Mouse (Mus musculus) midbrain, embryonic 16.5 days (tissue): Measurements from ENCODE around the gene Mindy4b-ps. TPM values are rescaled to one million over a fixed set of nuclear protein-coding genes. Genes with fewer than 3 reads are reported as not detected.

ENCODE experiments used
- ATAC-seq: fragments of 200-750 bp; cut with Nextera tagmentation; 2 replicates; pipeline ENCODE4 v1.8.0; 2017; ENCODE audit warnings: moderate TSS enrichment
- H3K27ac ChIP-seq: fragments of 300-500 bp; sonication (generic); 2 replicates; pipeline ENCODE4 v1.5.1; 2014; ENCODE audit warnings: mild to moderate bottlenecking, low read length, mixed read lengths
- H3K27me3 ChIP-seq: fragments of 300-500 bp; sonication (generic); 2 replicates; pipeline ENCODE4 v1.6.1; 2014; ENCODE audit warnings: low read depth, low read length, mixed read lengths; ENCODE audit not compliant: control insufficient read depth, insufficient read depth
- H3K36me3 ChIP-seq: fragments of 300-500 bp; sonication (generic); 2 replicates; pipeline ENCODE4 v1.6.1; 2014; ENCODE audit warnings: mild to moderate bottlenecking, low read length, moderate library complexity, mixed read lengths; ENCODE audit not compliant: control insufficient read depth, insufficient read depth
- H3K4me1 ChIP-seq: fragments of 300-500 bp; sonication (generic); 2 replicates; pipeline ENCODE4 v1.6.1; 2014; ENCODE audit warnings: mild to moderate bottlenecking, low read length, mixed read lengths; ENCODE audit not compliant: control insufficient read depth, insufficient read depth
- H3K4me2 ChIP-seq: fragments of 300-500 bp; sonication (generic); 2 replicates; pipeline ENCODE4 v1.6.1; 2014; ENCODE audit warnings: mild to moderate bottlenecking, low read length, mixed read lengths
- H3K4me3 ChIP-seq: fragments of 300-500 bp; sonication (generic); 2 replicates; pipeline ENCODE4 v1.5.1; 2014; ENCODE audit warnings: low read depth, mild to moderate bottlenecking, low read length, moderate library complexity, mixed read lengths
- H3K9ac ChIP-seq: fragments of 300-500 bp; sonication (generic); 2 replicates; pipeline ENCODE4 v1.6.1; 2014; ENCODE audit warnings: low read depth, low read length, mixed read lengths
- H3K9me3 ChIP-seq: fragments of 300-500 bp; sonication (generic); replicated peaks from 2 replicates; pipeline ENCODE4 v1.6.1; 2014; ENCODE audit warnings: mild to moderate bottlenecking, low read length, mixed read lengths; ENCODE audit not compliant: control insufficient read depth, poor library complexity, severe bottlenecking
- WGBS: fragments of 180-500 bp; shearing (Covaris S2); extraction: QIAGEN DNeasy Blood & Tissue Kit; methylation state at CpG from one replicate; pipeline ENCODE4 v1.1.7; 2014; 5-methylcytosine and 5-hydroxymethylcytosine counted together
- polyA plus RNA-seq: library from polyadenylated mRNA; unstranded; fragments of >200 nt; fragmentation: Nextera tagmentation; extraction: Ambion mirVana; gene quantifications from 2 replicates; pipeline ENCODE4 v1.2.1, GENCODE M21; 2015

Mindy4b-ps gene
- polyA plus RNA-seq, 1 experiment from 2014 or later, result 0.33 TPM

- H3K4me3 ChIP-seq, result no peak overlapping the region
- WGBS, result 77% methylated on average over 8 of the region's 8 CpGs
- no peaks in the 10 kb centered on the region for H3K36me3 ChIP-seq
- no peak overlapping the region for H3K27ac ChIP-seq
- H3K9me3 ChIP-seq, result no peaks in the 10 kb centered on the region
- no peak overlapping the region for H3K9ac ChIP-seq
- no peaks in the 10 kb centered on the region for H3K4me1 ChIP-seq
- H3K27me3 ChIP-seq, result no peaks in the 10 kb centered on the region
- H3K4me2 ChIP-seq, result no peak overlapping the region
- ATAC-seq, result peak; percentile 59; the same call in 1 of the 2 replicates
Measured at GRCm38 (mm10) chr3:58798245-58798644, 23.9 kb downstream of the Mindy4b-ps start.

GRCm38 (mm10) chr3:58789473-58789872 is 32.6 kb downstream of the Mindy4b-ps start:
- ATAC-seq, result peak; percentile 54; the same call in 1 of the 2 replicates
- Histone ChIP-seq H3K27ac (no peak overlapping the region), H3K9ac (no peak overlapping the region)

GRCm38 (mm10) chr3:58789033-58789432 is 33.1 kb downstream of the Mindy4b-ps start:
- Histone ChIP-seq H3K4me2 (no peak overlapping the region), H3K4me3 (no peak overlapping the region), H3K27me3 (no peaks in the 10 kb centered on the region), H3K36me3 (no peaks in the 10 kb centered on the region), H3K9ac (no peak overlapping the region), H3K27ac (no peak overlapping the region), H3K4me1 (no peaks in the 10 kb centered on the region), H3K9me3 (no peaks in the 10 kb centered on the region)
- ATAC-seq, result no peak
- 78% methylated on average over 5 of the region's 5 CpGs for WGBS

More at GRCm38 (mm10) chr3:58789473-58789872, 32.6 kb downstream of the Mindy4b-ps start:
- Histone ChIP-seq H3K36me3 (no peaks in the 10 kb centered on the region), H3K27me3 (no peaks in the 10 kb centered on the region), H3K4me2 (no peak overlapping the region), H3K4me1 (no peaks in the 10 kb centered on the region), H3K9me3 (no peaks in the 10 kb centered on the region), H3K4me3 (no peak overlapping the region)
- 58% methylated on average over 7 of the region's 7 CpGs for WGBS

- no peak overlapping the region for H3K4me3 ChIP-seq
- ATAC-seq, result no peak
Measured at GRCm38 (mm10) chr3:58786470-58786869, 35.6 kb downstream of the Mindy4b-ps start.

GRCm38 (mm10) chr3:58785863-58786262 is 36.2 kb downstream of the Mindy4b-ps start:
- no peaks in the 10 kb centered on the region for H3K36me3 ChIP-seq
- no peak overlapping the region for H3K4me3 ChIP-seq
- peak; percentile 36; the same call in 1 of the 2 replicates for ATAC-seq
- H3K4me1 ChIP-seq, result no peaks in the 10 kb centered on the region
- WGBS, result 27% methylated on average over 10 of the region's 10 CpGs
- no peak overlapping the region for H3K27ac ChIP-seq
- no peak overlapping the region for H3K4me2 ChIP-seq
- no peak overlapping the region for H3K9ac ChIP-seq
- no peaks in the 10 kb centered on the region for H3K27me3 ChIP-seq
- H3K9me3 ChIP-seq, result no peaks in the 10 kb centered on the region

More at GRCm38 (mm10) chr3:58786470-58786869, 35.6 kb downstream of the Mindy4b-ps start:
- WGBS, result 66% methylated on average over 4 of the region's 4 CpGs
- H3K4me1 ChIP-seq, result no peaks in the 10 kb centered on the region
- H3K9ac ChIP-seq, result no peak overlapping the region
- H3K9me3 ChIP-seq, result no peaks in the 10 kb centered on the region
- H3K36me3 ChIP-seq, result no peaks in the 10 kb centered on the region
- H3K27me3 ChIP-seq, result no peaks in the 10 kb centered on the region
- H3K27ac ChIP-seq, result no peak overlapping the region
- no peak overlapping the region for H3K4me2 ChIP-seq

- H3K27me3 ChIP-seq, result no peaks in the 10 kb centered on the region
- no peak overlapping the region for H3K4me3 ChIP-seq
- no peak overlapping the region for H3K9ac ChIP-seq
- no peaks in the 10 kb centered on the region for H3K36me3 ChIP-seq
- H3K27ac ChIP-seq, result no peak overlapping the region
- H3K9me3 ChIP-seq, result no peaks in the 10 kb centered on the region
- WGBS, result 34% methylated on average over 8 of the region's 8 CpGs
- ATAC-seq, result peak; percentile 61
- H3K4me1 ChIP-seq, result no peaks in the 10 kb centered on the region
- no peak overlapping the region for H3K4me2 ChIP-seq
Measured at GRCm38 (mm10) chr3:58784219-58785092, 37.7 kb downstream of the Mindy4b-ps start.

- no peak overlapping the region for H3K4me2 ChIP-seq
- H3K9me3 ChIP-seq, result no peaks in the 10 kb centered on the region
- H3K9ac ChIP-seq, result no peak overlapping the region
- 56% methylated on average over 8 of the region's 8 CpGs for WGBS
- ATAC-seq, result peak; percentile 60
- H3K27ac ChIP-seq, result no peak overlapping the region
- H3K36me3 ChIP-seq, result no peaks in the 10 kb centered on the region
- H3K27me3 ChIP-seq, result no peaks in the 10 kb centered on the region
- no peak overlapping the region for H3K4me3 ChIP-seq
- H3K4me1 ChIP-seq, result no peaks in the 10 kb centered on the region
Measured at GRCm38 (mm10) chr3:58783602-58784218, 38.4 kb downstream of the Mindy4b-ps start.

GRCm38 (mm10) chr3:58756429-58756828 is 65.7 kb downstream of the Mindy4b-ps start:
- WGBS, result 86% methylated on average over 1 of the region's 1 CpGs
- H3K27me3 ChIP-seq, result no peaks in the 10 kb centered on the region
- H3K4me1 ChIP-seq, result no peaks in the 10 kb centered on the region
- H3K9ac ChIP-seq, result no peak overlapping the region
- no peaks in the 10 kb centered on the region for H3K9me3 ChIP-seq
- no peak for ATAC-seq
- H3K4me2 ChIP-seq, result no peak overlapping the region
- H3K4me3 ChIP-seq, result no peak overlapping the region
- H3K27ac ChIP-seq, result no peak overlapping the region
- no peaks in the 10 kb centered on the region for H3K36me3 ChIP-seq

- H3K9me3 ChIP-seq, result no peaks in the 10 kb centered on the region
- H3K4me1 ChIP-seq, result no peaks in the 10 kb centered on the region
- no peak for ATAC-seq
- no peaks in the 10 kb centered on the region for H3K36me3 ChIP-seq
- no peak overlapping the region for H3K4me3 ChIP-seq
- no peak overlapping the region for H3K4me2 ChIP-seq
- no peak overlapping the region for H3K27ac ChIP-seq
- 100% methylated on average over 1 of the region's 1 CpGs for WGBS
- H3K27me3 ChIP-seq, result no peaks in the 10 kb centered on the region
- H3K9ac ChIP-seq, result no peak overlapping the region
Measured at GRCm38 (mm10) chr3:58755769-58756168, 66.3 kb downstream of the Mindy4b-ps start.
